Comparison of ENCODE assay signal across 14 mouse cellular contexts in the genomic region with DNA sequence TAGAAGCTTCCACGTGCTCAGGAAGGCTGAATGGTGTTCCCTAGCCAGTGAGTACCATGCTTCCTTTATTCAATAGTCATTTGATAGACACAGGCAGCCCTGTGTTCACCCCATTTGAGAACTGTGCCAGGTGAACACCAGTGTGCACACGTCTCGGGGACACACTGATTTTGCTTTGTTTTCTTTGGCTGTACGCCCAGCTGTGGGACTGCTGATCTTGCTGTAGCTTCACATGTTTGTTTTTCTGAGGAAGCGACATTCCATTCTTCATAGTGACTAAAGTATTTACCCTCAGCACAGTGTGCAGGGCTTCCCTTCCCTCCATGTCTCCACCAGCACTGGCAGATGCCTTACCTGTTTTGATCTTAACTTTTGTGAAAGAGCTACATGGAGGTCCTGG.
DNase-seq lines count a peak whose midpoint lies in the region; ATAC-seq and TF ChIP-seq lines count a peak whose summit lies in the region.
"Had no signal": no experiment of that assay in that cellular context is flagged by ENCODE, and none has a peak within 500 bp of the region (broad histone marks: within the 10 kb centered on the region; RNA-seq: fewer than 3 reads in every experiment).

No protein-coding gene starts in this region.

- H3K27ac ChIP-seq in embryonic facial prominence, embryonic 11.5 days (replicated peaks; ENCODE audit: low read depth, low read length), result no peak overlapping the region
- H3K27ac ChIP-seq in embryonic facial prominence, embryonic 10.5 days (replicated peaks), result no peak overlapping the region
- H3K27ac ChIP-seq in liver, adult 2 months (replicated peaks; ENCODE audit: insufficient read depth, low read depth, low read length), result no peak overlapping the region
- no peak overlapping the region for H3K27ac ChIP-seq in liver, embryonic 11.5 days (ENCODE audit: low read depth, low read length)
- H3K27ac ChIP-seq in embryonic facial prominence, embryonic 14.5 days (replicated peaks; ENCODE audit: low read depth, low read length), result no peak overlapping the region
- peak overlapping the region; percentile 35; the same call in 1 of the 2 replicates for H3K27ac ChIP-seq in liver, postnatal 0 days (ENCODE audit: low read depth)
- H3K27ac ChIP-seq: hindbrain, embryonic 14.5 days; midbrain, embryonic 12.5 days; neural tube, embryonic 15.5 days had no signal

- TF ChIP-seq POLR2A in liver, adult 2 months (IDR thresholded peaks at IDR 0.05; ENCODE audit: extremely low read depth, insufficient read depth, low read length), result no peak

- H3K4me2 ChIP-seq in embryonic facial prominence, embryonic 11.5 days (ENCODE audit: low read depth, low read length), result no peak overlapping the region
- no peak overlapping the region for H3K4me2 ChIP-seq in liver, embryonic 11.5 days
- H3K4me2 ChIP-seq in embryonic facial prominence, embryonic 14.5 days (ENCODE audit: low read depth, low read length), result no peak overlapping the region
- no peak overlapping the region for H3K4me2 ChIP-seq in liver, postnatal 0 days (ENCODE audit: low read depth, low read length)
- H3K4me2 ChIP-seq: hindbrain, embryonic 14.5 days; midbrain, embryonic 12.5 days; neural tube, embryonic 15.5 days had no signal

- no peaks in the 10 kb centered on the region for H3K36me3 ChIP-seq in embryonic facial prominence, embryonic 11.5 days (replicated peaks; ENCODE audit: control insufficient read depth, insufficient read depth, low read depth, low read length)
- no peaks in the 10 kb centered on the region for H3K36me3 ChIP-seq in embryonic facial prominence, embryonic 10.5 days (replicated peaks)
- no peaks in the 10 kb centered on the region for H3K36me3 ChIP-seq in liver, adult 2 months (ENCODE audit: control insufficient read depth, insufficient read depth, low read length)
- H3K36me3 ChIP-seq in liver, embryonic 11.5 days (ENCODE audit: control insufficient read depth, insufficient read depth, low read length), result no peaks in the 10 kb centered on the region
- H3K36me3 ChIP-seq in embryonic facial prominence, embryonic 14.5 days (ENCODE audit: control insufficient read depth, insufficient read depth, low read length), result no peaks in the 10 kb centered on the region
- no peaks in the 10 kb centered on the region for H3K36me3 ChIP-seq in liver, postnatal 0 days (replicated peaks; ENCODE audit: insufficient read depth, low read length)
- H3K36me3 ChIP-seq: midbrain, embryonic 12.5 days; neural tube, embryonic 15.5 days had no signal

- 64% methylated on average over 5 of the region's 5 CpGs for WGBS in embryonic facial prominence, embryonic 11.5 days
- 76% methylated on average over 5 of the region's 5 CpGs for WGBS in embryonic facial prominence, embryonic 10.5 days
- 12% methylated on average over 5 of the region's 5 CpGs for WGBS in liver, adult 2 months
- 69% methylated on average over 5 of the region's 5 CpGs for WGBS in liver, embryonic 11.5 days
- 45% methylated on average over 5 of the region's 5 CpGs for WGBS in embryonic facial prominence, embryonic 14.5 days
- 50% methylated on average over 5 of the region's 5 CpGs for WGBS in liver, postnatal 0 days (ENCODE audit: insufficient replicate concordance)

- no peaks in the 10 kb centered on the region; the same call in 1 of the 2 replicates for H3K9me3 ChIP-seq in embryonic facial prominence, embryonic 11.5 days (replicated peaks; ENCODE audit: control insufficient read depth, low read length)
- H3K9me3 ChIP-seq in embryonic facial prominence, embryonic 10.5 days, result 0 out of 2 replicates have a peak, but pooled peaks cover 7% of the 10 kb centered on the region
- H3K9me3 ChIP-seq in liver, embryonic 11.5 days (ENCODE audit: control insufficient read depth, low read length), result no peaks in the 10 kb centered on the region
- peaks cover 13% of the 10 kb centered on the region; the same call in 1 of the 2 replicates for H3K9me3 ChIP-seq in embryonic facial prominence, embryonic 14.5 days (ENCODE audit: control insufficient read depth, low read length)
- H3K9me3 ChIP-seq in liver, postnatal 0 days (ENCODE audit: low read length), result no peaks in the 10 kb centered on the region
- H3K9me3 ChIP-seq: neural tube, embryonic 15.5 days had no signal

- TF ChIP-seq CTCF in liver, adult 2 months (IDR thresholded peaks at IDR 0.05; ENCODE audit: low read depth, low read length), result no peak
- TF ChIP-seq CTCF in liver, postnatal 0 days (IDR thresholded peaks at IDR 0.05; ENCODE audit: low read depth), result no peak

- no peak overlapping the region for H3K4me3 ChIP-seq in embryonic facial prominence, embryonic 11.5 days (ENCODE audit: low read depth, low read length)
- H3K4me3 ChIP-seq in embryonic facial prominence, embryonic 10.5 days, result no peak overlapping the region
- H3K4me3 ChIP-seq in liver, adult 2 months (ENCODE audit: insufficient read depth, low read depth, low read length), result no peak overlapping the region
- H3K4me3 ChIP-seq in liver, embryonic 11.5 days (ENCODE audit: low read depth, low read length), result no peak overlapping the region
- H3K4me3 ChIP-seq in embryonic facial prominence, embryonic 14.5 days (ENCODE audit: low read depth, low read length), result no peak overlapping the region
- H3K4me3 ChIP-seq in liver, postnatal 0 days (ENCODE audit: low read depth, low read length), result no peak overlapping the region
- H3K4me3 ChIP-seq: midbrain, embryonic 12.5 days; neural tube, embryonic 15.5 days had no signal

- no peak for ATAC-seq in embryonic facial prominence, embryonic 11.5 days (replicated peaks; ENCODE audit: insufficient number of reproducible peaks, low FRiP score, low TSS enrichment, low read depth)
- no peak for ATAC-seq in liver, embryonic 11.5 days (replicated peaks; ENCODE audit: low FRiP score)
- ATAC-seq in embryonic facial prominence, embryonic 14.5 days (ENCODE audit: low read depth), result peak; percentile 83
- peak; percentile 96 for ATAC-seq in liver, postnatal 0 days
- ATAC-seq: forebrain, postnatal 0 days had no signal

- no peaks in the 10 kb centered on the region for H3K79me2 ChIP-seq in liver, adult 2 months (ENCODE audit: control insufficient read depth, insufficient read depth, low read length)

- H3K4me1 ChIP-seq in embryonic facial prominence, embryonic 11.5 days (ENCODE audit: control insufficient read depth, insufficient read depth, low read length), result no peaks in the 10 kb centered on the region
- H3K4me1 ChIP-seq in embryonic facial prominence, embryonic 10.5 days, result peaks cover 11% of the 10 kb centered on the region
- peaks cover 2% of the 10 kb centered on the region for H3K4me1 ChIP-seq in liver, adult 2 months (ENCODE audit: control insufficient read depth, insufficient read depth, low read length)
- no peaks in the 10 kb centered on the region for H3K4me1 ChIP-seq in liver, embryonic 11.5 days (replicated peaks; ENCODE audit: control insufficient read depth, insufficient read depth, low read length)
- peaks cover 5% of the 10 kb centered on the region for H3K4me1 ChIP-seq in embryonic facial prominence, embryonic 14.5 days (ENCODE audit: control insufficient read depth, insufficient read depth, low read length)
- H3K4me1 ChIP-seq in liver, postnatal 0 days (ENCODE audit: insufficient read depth), result no peaks in the 10 kb centered on the region; the same call in 1 of the 2 replicates
- H3K4me1 ChIP-seq: midbrain, embryonic 12.5 days had no signal

- no peak overlapping the region for H3K9ac ChIP-seq in embryonic facial prominence, embryonic 11.5 days (replicated peaks; ENCODE audit: low read length)
- no peak overlapping the region for H3K9ac ChIP-seq in liver, adult 2 months (ENCODE audit: low read depth, low read length)
- H3K9ac ChIP-seq in liver, embryonic 11.5 days (ENCODE audit: low read depth, low read length), result no peak overlapping the region
- no peak overlapping the region for H3K9ac ChIP-seq in embryonic facial prominence, embryonic 14.5 days (ENCODE audit: low read depth, low read length)
- no peak overlapping the region for H3K9ac ChIP-seq in liver, postnatal 0 days (replicated peaks)
- H3K9ac ChIP-seq: forebrain, postnatal 0 days; hindbrain, embryonic 14.5 days; midbrain, embryonic 12.5 days; neural tube, embryonic 15.5 days had no signal

- no peak; the same call in 1 of the 2 replicates for TF ChIP-seq EP300 in liver, postnatal 0 days (IDR thresholded peaks at IDR 0.05; ENCODE audit: low read depth)

- DNase-seq in embryonic facial prominence, embryonic 11.5 days (ENCODE audit: low spot score), result peak; percentile 23
- no peak for DNase-seq in embryonic facial prominence, embryonic 10.5 days (ENCODE audit: low spot score)
- peak; percentile 98 for DNase-seq in liver, adult 2 months (ENCODE audit: extremely low read depth, low read depth, low spot score)
- no peak for DNase-seq in liver, embryonic 11.5 days (ENCODE audit: low spot score)
- peak; percentile 86 for DNase-seq in embryonic facial prominence, embryonic 14.5 days (ENCODE audit: low spot score)
- peak; percentile 71 for DNase-seq in liver, postnatal 0 days
- DNase-seq in testis, postnatal 10 days (ENCODE audit: low spot score), result no peak
- no peak for DNase-seq in layer of hippocampus, postnatal 36 days
- DNase-seq: adrenal gland, postnatal 10 days; forebrain, postnatal 0 days; layer of hippocampus, adult 9-11 months had no signal

- H3K27me3 ChIP-seq in embryonic facial prominence, embryonic 11.5 days (ENCODE audit: control insufficient read depth, insufficient read depth, low read length), result no peaks in the 10 kb centered on the region
- H3K27me3 ChIP-seq in embryonic facial prominence, embryonic 10.5 days (replicated peaks; ENCODE audit: low read depth, poor library complexity, severe bottlenecking), result no peaks in the 10 kb centered on the region
- no peaks in the 10 kb centered on the region for H3K27me3 ChIP-seq in liver, adult 2 months (ENCODE audit: control insufficient read depth, insufficient read depth, low read length)
- no peaks in the 10 kb centered on the region for H3K27me3 ChIP-seq in liver, embryonic 11.5 days (replicated peaks; ENCODE audit: control insufficient read depth, insufficient read depth, low read length)
- no peaks in the 10 kb centered on the region for H3K27me3 ChIP-seq in embryonic facial prominence, embryonic 14.5 days (replicated peaks; ENCODE audit: control insufficient read depth, insufficient read depth, low read length)
- no peaks in the 10 kb centered on the region for H3K27me3 ChIP-seq in liver, postnatal 0 days (ENCODE audit: insufficient read depth, low read length)
- H3K27me3 ChIP-seq: midbrain, embryonic 12.5 days; neural tube, embryonic 15.5 days had no signal

Comparison
In these comparisons a context has a peak if more than half of its experiments do, and no peak if none do; other contexts are left out.
1. ATAC-seq: peak in embryonic facial prominence, embryonic 14.5 days (single experiment) and liver, postnatal 0 days (single experiment); none in embryonic facial prominence, embryonic 11.5 days (single experiment) and liver, embryonic 11.5 days (single experiment).
2. DNase-seq: peak in embryonic facial prominence, embryonic 11.5 days (single experiment), liver, adult 2 months (single experiment), embryonic facial prominence, embryonic 14.5 days (single experiment) and liver, postnatal 0 days (single experiment); none in embryonic facial prominence, embryonic 10.5 days (single experiment), liver, embryonic 11.5 days (single experiment), testis, postnatal 10 days (single experiment) and layer of hippocampus, postnatal 36 days (0 of 2).